Mouse (Mus musculus): ENCODE measurements at regions not wholly inside any gene's neighbourhood (a gene's known extent, or its start where the extent isn't known, plus 50 kb on each side); places are given as distances from the start of the nearest gene placed in this dataset.
"Not testable (repeated sequence)": the region's sequence is repeated elsewhere in the genome, so short reads cannot be mapped to it uniquely, and the experiment has no call there.

- no peak for DNase-seq (ENCODE audit: low spot score)
These were observed 153.1 kb downstream of the Kif26a start for GRCm38 (mm10) chr12:112299089-112299488.

GRCm38 (mm10) chr12:112299603-112300002 lies 153.6 kb downstream of the Kif26a start:
- DNase-seq (ENCODE audit: low spot score), result no peak

DNA sequence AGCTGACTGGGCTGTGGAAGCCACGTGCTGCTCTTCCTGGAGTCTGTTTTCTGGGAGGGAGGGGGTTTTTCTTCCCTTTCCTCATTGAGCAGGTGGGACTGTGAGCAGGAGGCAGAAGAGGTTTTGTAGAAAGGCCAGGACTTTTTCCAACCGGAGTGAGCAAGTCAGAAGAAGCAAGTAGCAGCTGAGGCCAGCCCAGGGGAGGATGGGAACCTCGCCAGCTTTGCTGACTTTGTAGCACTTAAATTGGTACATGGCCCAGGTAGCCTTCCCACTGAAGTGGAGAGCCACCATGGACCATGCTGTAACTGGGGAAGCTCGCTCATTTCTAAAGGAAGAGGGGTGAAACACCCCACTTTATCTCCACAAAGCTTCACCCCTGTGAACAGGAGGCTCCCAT lies 154.1 kb downstream of the Kif26a start:
- DNase-seq (ENCODE audit: low spot score), result no peak

DNA sequence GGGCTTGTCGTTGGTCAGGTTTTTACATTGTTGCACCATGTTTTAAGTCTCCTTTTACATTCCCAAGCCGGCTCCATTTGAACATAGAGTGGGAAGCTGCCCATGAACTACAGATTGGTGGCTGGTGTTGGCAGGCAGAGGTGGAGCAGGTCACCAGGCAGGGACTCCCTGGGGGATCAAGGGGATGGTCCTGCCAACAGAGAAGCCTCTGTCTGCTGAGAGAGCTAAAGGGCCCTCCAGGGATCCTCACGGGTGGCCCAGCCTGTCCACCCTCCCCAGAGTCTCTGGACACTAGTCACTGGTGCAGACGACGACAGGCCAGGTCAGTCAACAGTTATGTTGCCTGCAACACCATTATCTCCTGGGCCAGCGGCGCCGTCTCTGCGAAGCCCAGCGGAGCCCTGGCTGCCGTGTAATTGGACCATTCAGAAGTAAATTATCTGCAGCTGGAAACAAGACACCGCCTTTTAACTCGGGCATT lies 155.4 kb downstream of the Kif26a start:
- DNase-seq (ENCODE audit: low spot score), result no peak

GRCm38 (mm10) chr12:112301929-112302328 lies 155.9 kb downstream of the Kif26a start:
- DNase-seq (ENCODE audit: low spot score), result no peak

DNA sequence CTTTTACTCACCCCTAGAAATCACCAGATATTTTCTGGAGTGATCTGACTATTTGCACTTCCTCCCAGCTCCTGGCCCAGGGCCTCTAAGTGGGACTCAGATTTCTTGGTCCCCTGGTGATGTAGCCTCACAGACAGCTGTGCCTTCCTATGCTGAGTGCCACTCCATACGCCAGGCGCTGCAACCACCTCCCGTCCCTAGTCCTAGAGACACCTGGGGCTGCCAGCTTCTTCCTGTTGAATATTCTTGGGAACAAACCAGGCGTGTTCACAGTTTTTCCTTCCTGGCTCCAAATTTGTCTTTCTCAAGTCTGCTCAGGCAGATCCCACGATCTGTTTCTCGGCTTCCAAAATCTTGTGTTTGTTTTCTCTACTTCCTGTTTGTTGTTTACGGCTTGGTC lies 160.2 kb downstream of the Kif26a start:
- DNase-seq (ENCODE audit: low spot score), result no peak

GRCm38 (mm10) chr12:112308016-112308415 lies 162.0 kb downstream of the Kif26a start:
- DNase-seq (ENCODE audit: low spot score), result no peak

DNA sequence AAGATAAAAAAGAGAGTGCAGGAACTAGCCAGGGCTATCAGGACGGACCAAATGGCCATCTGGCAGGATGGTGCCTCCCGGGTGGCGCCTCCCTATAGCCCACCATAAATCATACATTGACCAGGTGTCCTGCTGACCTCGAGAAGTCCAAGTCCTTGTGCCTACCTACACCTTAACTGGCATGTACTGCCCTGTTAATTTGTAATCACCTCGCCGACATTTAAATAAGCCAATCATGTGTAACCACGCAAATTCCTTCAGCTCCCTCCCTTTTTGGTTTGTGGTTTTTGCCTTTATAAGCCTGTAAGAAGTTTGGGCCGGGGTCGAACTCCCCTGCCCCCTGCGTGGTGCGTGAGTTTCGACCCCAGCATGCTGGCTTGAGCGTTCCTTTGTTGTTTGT lies 163.1 kb downstream of the Kif26a start:
- DNase-seq (ENCODE audit: low spot score), result not testable (repeated sequence)

GRCm38 (mm10) chr12:112309781-112310180 lies 163.8 kb downstream of the Kif26a start:
- no peak for DNase-seq (ENCODE audit: low spot score)

GRCm38 (mm10) chr12:112310661-112311060 lies 164.7 kb downstream of the Kif26a start:
- no peak for DNase-seq (ENCODE audit: low spot score)

DNA sequence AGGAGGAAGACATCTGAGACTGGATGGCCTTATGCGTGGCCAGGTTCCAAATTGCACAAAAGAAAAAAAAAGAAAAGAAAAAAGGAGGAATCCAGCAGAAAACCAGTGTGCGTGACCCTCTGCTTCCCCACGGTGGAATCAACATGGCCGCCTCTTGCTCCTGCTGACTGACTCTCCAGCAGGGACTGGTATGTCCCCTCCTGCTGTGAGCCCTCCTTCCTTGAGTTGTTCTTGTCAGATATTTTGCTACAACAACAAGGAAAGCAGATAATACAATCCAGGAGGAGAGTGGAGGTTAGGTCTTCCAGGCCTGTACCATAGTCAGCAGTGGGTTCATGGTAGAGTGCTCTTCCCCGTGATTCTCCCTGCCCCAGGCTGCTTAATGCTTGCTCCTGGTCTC lies 168.8 kb downstream of the Kif26a start:
- no peak for DNase-seq (ENCODE audit: low spot score)

DNA sequence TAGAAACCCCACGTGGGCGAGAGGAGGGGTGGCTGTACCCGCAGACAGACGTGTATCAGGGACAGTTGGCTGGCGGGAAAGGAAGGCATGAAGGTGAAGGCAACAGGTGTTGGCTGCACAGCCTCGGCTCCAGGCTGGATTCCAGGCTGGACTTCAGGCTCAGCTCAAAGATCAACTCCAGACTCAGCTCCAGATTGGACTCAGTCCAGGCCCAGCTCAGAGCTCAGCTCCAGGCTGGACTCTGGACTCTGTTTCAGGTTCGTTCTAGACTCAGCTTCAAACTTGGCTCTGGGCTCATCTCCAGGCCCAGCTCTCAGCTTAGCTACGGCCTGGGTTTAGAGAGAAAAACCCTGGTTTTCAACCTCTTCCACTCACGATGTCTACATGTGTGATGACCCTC lies 171.2 kb downstream of the Kif26a start:
- DNase-seq (ENCODE audit: low spot score), result no peak

DNA sequence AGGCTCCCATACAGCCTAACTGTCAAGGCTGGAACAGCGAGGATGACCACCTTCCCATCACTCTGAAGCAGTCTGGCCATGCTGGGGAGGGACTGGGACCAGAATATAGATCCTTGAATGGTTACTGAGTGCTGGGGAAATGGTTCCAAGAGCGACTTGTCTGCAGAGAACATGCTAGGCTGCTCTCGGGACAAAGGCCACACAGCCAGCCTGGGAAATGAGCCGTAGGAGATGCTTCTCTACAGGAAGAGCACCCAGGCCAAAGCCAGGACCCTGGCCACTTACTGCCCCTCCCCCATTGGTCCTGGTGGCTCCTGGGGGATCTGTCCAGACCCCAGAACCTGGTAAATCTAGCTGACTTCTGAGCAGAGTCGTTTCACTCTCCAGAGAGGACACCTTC lies 170.8 kb upstream of the A530016L24Rik start:
- no peak for DNase-seq (ENCODE audit: low spot score)

DNA sequence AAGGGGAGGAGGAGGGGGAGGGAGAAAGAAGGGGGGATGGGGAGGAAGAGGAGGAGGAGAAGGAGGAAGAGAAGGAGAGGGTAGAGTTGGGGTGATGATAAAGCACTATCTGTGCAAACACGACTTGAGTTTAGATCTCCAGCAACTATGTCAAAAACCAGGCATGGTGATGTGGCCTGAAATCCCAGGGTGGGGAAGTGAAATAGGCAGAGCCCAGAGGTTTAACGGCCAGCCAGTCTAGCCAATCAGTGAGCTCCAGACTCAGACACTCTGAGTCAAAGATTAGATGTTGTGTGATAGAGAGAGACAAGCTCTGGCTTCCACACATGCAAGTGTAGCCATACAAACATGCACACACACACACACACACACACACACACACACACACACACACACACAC lies 167.1 kb upstream of the A530016L24Rik start:
- no peak for DNase-seq (ENCODE audit: low spot score)

GRCm38 (mm10) chr12:112327411-112327810 lies 161.8 kb upstream of the A530016L24Rik start:
- DNase-seq (ENCODE audit: low spot score), result no peak

GRCm38 (mm10) chr12:112328809-112329575 lies 160.3 kb upstream of the A530016L24Rik start:
- DNase-seq (ENCODE audit: low spot score), result no peak

DNA sequence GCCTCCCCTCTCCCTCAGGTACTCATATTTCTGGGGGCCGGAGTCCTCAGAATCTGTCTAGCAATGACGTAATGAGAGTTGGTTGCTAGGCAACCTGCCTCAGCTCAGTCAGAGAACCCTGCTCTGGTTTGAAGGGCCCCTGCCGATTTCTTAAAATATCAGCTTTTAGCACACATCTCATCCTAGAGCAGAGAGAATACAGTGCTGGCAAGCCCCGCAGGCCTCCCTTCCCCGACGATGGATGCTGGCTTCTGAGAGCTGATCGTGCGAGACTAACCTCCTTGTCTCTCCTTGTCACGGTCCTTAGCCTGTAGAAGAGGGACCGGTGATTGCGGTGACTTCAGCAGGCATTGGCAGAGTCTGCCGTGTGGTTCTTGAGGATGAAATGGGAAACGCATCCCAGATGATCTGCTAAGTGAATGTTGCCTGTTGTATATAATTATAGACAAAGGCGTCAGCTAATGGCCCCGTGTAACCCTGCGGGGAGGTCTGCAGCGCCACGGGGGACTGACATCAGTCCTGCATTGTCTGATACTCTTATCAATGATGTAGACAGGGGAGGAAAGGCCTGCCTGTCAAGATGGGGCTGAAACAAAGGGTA lies 159.4 kb upstream of the A530016L24Rik start:
- peak; percentile 69 for DNase-seq (ENCODE audit: low spot score)

- no peak for DNase-seq (ENCODE audit: low spot score)
These were observed 158.7 kb upstream of the A530016L24Rik start for GRCm38 (mm10) chr12:112330557-112330956.

DNA sequence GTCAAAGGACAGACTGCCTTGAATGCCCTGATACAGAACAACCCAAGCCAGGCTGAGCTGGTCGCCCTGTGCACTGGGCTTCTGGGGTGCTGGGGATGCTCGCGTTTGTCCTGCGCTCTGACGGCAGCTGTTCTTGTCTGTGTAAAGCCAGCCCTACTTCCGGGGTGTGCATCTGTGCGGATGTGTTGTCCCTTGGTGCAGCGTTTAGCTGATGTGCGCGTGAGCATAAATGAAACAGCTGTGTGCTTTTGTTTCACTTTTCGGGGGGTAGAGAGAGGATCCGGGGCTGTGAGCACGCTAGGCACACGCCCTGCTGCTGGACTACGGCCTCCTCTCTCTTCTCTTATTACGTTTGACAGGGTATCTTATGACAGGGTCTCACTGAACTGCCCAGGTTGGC lies 158.2 kb upstream of the A530016L24Rik start:
- DNase-seq (ENCODE audit: low spot score), result no peak

- no peak for DNase-seq (ENCODE audit: low spot score)
These were observed 155.8 kb upstream of the A530016L24Rik start for GRCm38 (mm10) chr12:112333125-112334079.

- no peak for DNase-seq (ENCODE audit: low spot score)
These were observed 155.0 kb upstream of the A530016L24Rik start for GRCm38 (mm10) chr12:112334106-112334855.

- DNase-seq (ENCODE audit: low spot score), result no peak
These were observed 153.6 kb upstream of the A530016L24Rik start for GRCm38 (mm10) chr12:112335641-112336040.

Data from layer of hippocampus, adult 11-12 months (tissue).